Mouse (Mus musculus) embryonic facial prominence, embryonic 14.5 days (tissue): ENCODE measurements around the gene Fam126a. TPM values are rescaled to one million over a fixed set of nuclear protein-coding genes. Genes with fewer than 3 reads are reported as not detected.
A peak's percentile ranks its signal among the peaks of the same experiment; 100 is the strongest.

ENCODE experiments used
- ATAC-seq: fragments of 200-750 bp; cut with Nextera tagmentation; 2 replicates; pipeline ENCODE4 v1.8.0; 2017; ENCODE audit warnings: low read depth, moderate number of reproducible peaks, moderate TSS enrichment
- DNase-seq: peaks from one replicate; pipeline ENCODE4 v3.0.0-alpha.2; 2015; ENCODE audit warnings: low spot score
- H3K27ac ChIP-seq: fragments of 300-500 bp; sonication (generic); replicated peaks from 2 replicates; pipeline ENCODE4 v1.5.1; 2014; ENCODE audit warnings: low read depth, mild to moderate bottlenecking, low read length, moderate library complexity
- H3K27me3 ChIP-seq: fragments of 300-500 bp; sonication (generic); replicated peaks from 2 replicates; pipeline ENCODE4 v1.6.1; 2014; ENCODE audit warnings: low read length; ENCODE audit not compliant: control insufficient read depth, insufficient read depth
- H3K36me3 ChIP-seq: fragments of 300-500 bp; sonication (generic); 2 replicates; pipeline ENCODE4 v1.6.1; 2014; ENCODE audit warnings: low read length, mixed read lengths; ENCODE audit not compliant: control insufficient read depth, insufficient read depth
- H3K4me1 ChIP-seq: fragments of 300-500 bp; sonication (generic); 2 replicates; pipeline ENCODE4 v1.6.1; 2014; ENCODE audit warnings: antibody characterized with exemption, low read length; ENCODE audit not compliant: control insufficient read depth, insufficient read depth
- H3K4me2 ChIP-seq: fragments of 300-500 bp; sonication (generic); 2 replicates; pipeline ENCODE4 v1.6.1; 2014; ENCODE audit warnings: low read depth, mild to moderate bottlenecking, low read length, moderate library complexity, mixed read lengths
- H3K4me3 ChIP-seq: fragments of 300-500 bp; sonication (generic); 2 replicates; pipeline ENCODE4 v1.5.1; 2014; ENCODE audit warnings: low read depth, mild to moderate bottlenecking, low read length
- H3K9ac ChIP-seq: fragments of 300-500 bp; sonication (generic); 2 replicates; pipeline ENCODE4 v1.6.1; 2014; ENCODE audit warnings: low read depth, mild to moderate bottlenecking, low read length, moderate library complexity, mixed read lengths
- H3K9me3 ChIP-seq: fragments of 300-500 bp; sonication (generic); 2 replicates; pipeline ENCODE4 v1.6.1; 2016; ENCODE audit warnings: low read length; ENCODE audit not compliant: control insufficient read depth
- WGBS: fragments of 180-500 bp; shearing (Covaris S2); extraction: QIAGEN DNeasy Blood & Tissue Kit; methylation state at CpG from one replicate; pipeline ENCODE4 v1.1.7; 2014; 5-methylcytosine and 5-hydroxymethylcytosine counted together
- polyA plus RNA-seq: library from polyadenylated mRNA; unstranded; fragments of >200 nt; fragmentation: Nextera tagmentation; extraction: Ambion mirVana; gene quantifications from 2 replicates; pipeline ENCODE4 v1.2.1, GENCODE M21; 2014

Fam126a gene
- polyA plus RNA-seq, 1 experiment from 2014 or later, result 40.2 TPM

- Histone ChIP-seq H3K9ac (no peak overlapping the region), H3K9me3 (no peaks in the 10 kb centered on the region), H3K4me3 (no peak overlapping the region), H3K4me1 (peaks cover 13% of the 10 kb centered on the region), H3K36me3 (peaks cover 5% of the 10 kb centered on the region; the same call in 1 of the 2 replicates), H3K27ac (peak overlapping the region; percentile 58), H3K27me3 (no peaks in the 10 kb centered on the region), H3K4me2 (no peak overlapping the region)
- WGBS, result 11% methylated on average over 2 of the region's 2 CpGs
- no peak for DNase-seq
- ATAC-seq, result no peak; the same call in 1 of the 2 replicates
These were observed 37.0 kb downstream of the Fam126a start for GRCm38 (mm10) chr5:23993553-23993894.

- Histone ChIP-seq H3K27me3 (no peaks in the 10 kb centered on the region), H3K4me2 (peak overlapping the region; percentile 17; the same call in 1 of the 2 replicates), H3K9ac (no peak overlapping the region), H3K4me1 (peaks cover 13% of the 10 kb centered on the region), H3K27ac (peak overlapping the region; percentile 58), H3K4me3 (no peak overlapping the region), H3K9me3 (no peaks in the 10 kb centered on the region), H3K36me3 (0 out of 2 replicates have a peak, but pooled peaks cover under 1% of the 10 kb centered on the region)
- peak; percentile 93 for DNase-seq
- 16% methylated on average over 5 of the region's 5 CpGs for WGBS
- peak; percentile 93 for ATAC-seq
These were observed 37.5 kb downstream of the Fam126a start for GRCm38 (mm10) chr5:23992876-23993552.

- DNase-seq (no peak), ATAC-seq (no peak)
- Histone ChIP-seq H3K27me3 (no peaks in the 10 kb centered on the region), H3K36me3 (peaks cover 12% of the 10 kb centered on the region; the same call in 1 of the 2 replicates), H3K9ac (no peak overlapping the region), H3K4me3 (no peak overlapping the region), H3K4me2 (no peak overlapping the region), H3K27ac (no peak overlapping the region), H3K4me1 (peaks cover 13% of the 10 kb centered on the region), H3K9me3 (no peaks in the 10 kb centered on the region)
- 68% methylated on average over 3 of the region's 3 CpGs for WGBS
These were observed 40.5 kb downstream of the Fam126a start for GRCm38 (mm10) chr5:23990001-23990400.

- WGBS, result 63% methylated on average over 10 of the region's 10 CpGs
These were observed 42.7 kb downstream of the Fam126a start for GRCm38 (mm10) chr5:23987792-23988191.

GRCm38 (mm10) chr5:23982081-23982480, 48.4 kb downstream of the Fam126a start:
- Histone ChIP-seq H3K4me3 (no peak overlapping the region), H3K4me2 (no peak overlapping the region), H3K9ac (no peak overlapping the region), H3K9me3 (no peaks in the 10 kb centered on the region), H3K4me1 (no peaks in the 10 kb centered on the region), H3K27me3 (no peaks in the 10 kb centered on the region), H3K36me3 (peaks cover 39% of the 10 kb centered on the region), H3K27ac (no peak overlapping the region)
- 91% methylated on average over 1 of the region's 1 CpGs for WGBS
- ATAC-seq, result no peak
- DNase-seq, result no peak

More at GRCm38 (mm10) chr5:23987792-23988191, 42.7 kb downstream of the Fam126a start:
- no peaks in the 10 kb centered on the region for H3K27me3 ChIP-seq
- DNase-seq (no peak), ATAC-seq (no peak)
- H3K27ac ChIP-seq, result no peak overlapping the region
- no peak overlapping the region for H3K4me3 ChIP-seq
- no peaks in the 10 kb centered on the region for H3K9me3 ChIP-seq
- no peaks in the 10 kb centered on the region for H3K4me1 ChIP-seq
- H3K9ac ChIP-seq, result no peak overlapping the region
- no peak overlapping the region for H3K4me2 ChIP-seq
- H3K36me3 ChIP-seq, result peaks cover 12% of the 10 kb centered on the region; the same call in 1 of the 2 replicates

GRCm38 (mm10) chr5:23978516-23978915, 52.0 kb downstream of the Fam126a start:
- H3K27ac ChIP-seq, result no peak overlapping the region
- H3K4me2 ChIP-seq, result no peak overlapping the region
- H3K4me1 ChIP-seq, result no peaks in the 10 kb centered on the region
- DNase-seq (no peak), ATAC-seq (no peak)
- H3K9me3 ChIP-seq, result no peaks in the 10 kb centered on the region
- WGBS, result 88% methylated on average over 14 of the region's 14 CpGs
- no peak overlapping the region for H3K4me3 ChIP-seq
- no peaks in the 10 kb centered on the region for H3K27me3 ChIP-seq
- H3K9ac ChIP-seq, result no peak overlapping the region
- H3K36me3 ChIP-seq, result peaks cover 34% of the 10 kb centered on the region

- Histone ChIP-seq H3K4me2 (no peak overlapping the region), H3K4me1 (no peaks in the 10 kb centered on the region), H3K27me3 (no peaks in the 10 kb centered on the region), H3K36me3 (peaks cover 26% of the 10 kb centered on the region), H3K9ac (no peak overlapping the region), H3K27ac (no peak overlapping the region), H3K9me3 (no peaks in the 10 kb centered on the region), H3K4me3 (no peak overlapping the region)
- DNase-seq (no peak), ATAC-seq (no peak)
- WGBS, result 63% methylated on average over 3 of the region's 3 CpGs
These were observed 55.4 kb downstream of the Fam126a start for GRCm38 (mm10) chr5:23974994-23975575.

GRCm38 (mm10) chr5:23967705-23968104, 62.8 kb downstream of the Fam126a start:
- no peak overlapping the region for H3K4me2 ChIP-seq
- no peak overlapping the region for H3K4me3 ChIP-seq
- H3K27ac ChIP-seq, result 0 out of 2 replicates have a peak overlapping the region, but pooled peaks have one; percentile 44
- ATAC-seq (no peak), DNase-seq (peak; percentile 41)
- H3K9ac ChIP-seq, result no peak overlapping the region
- H3K9me3 ChIP-seq, result no peaks in the 10 kb centered on the region
- H3K4me1 ChIP-seq, result 0 out of 2 replicates have a peak, but pooled peaks cover 3% of the 10 kb centered on the region
- WGBS, result 63% methylated on average over 5 of the region's 5 CpGs
- no peaks in the 10 kb centered on the region for H3K27me3 ChIP-seq
- H3K36me3 ChIP-seq, result 0 out of 2 replicates have a peak, but pooled peaks cover 8% of the 10 kb centered on the region
